Mouse (Mus musculus) midbrain, embryonic 11.5 days (tissue): Measurements from ENCODE around the gene Ankrd11. TPM values are rescaled to one million over a fixed set of nuclear protein-coding genes. Genes with fewer than 3 reads are reported as not detected.

Experiments
- ATAC-seq: fragments of 200-750 bp; cut with Nextera tagmentation; 2 replicates; pipeline ENCODE4 v1.8.0; 2017; ENCODE audit warnings: moderate TSS enrichment, moderate library complexity; ENCODE audit not compliant: low FRiP score
- DNase-seq: peaks from one replicate; pipeline ENCODE4 v3.0.0; 2015; ENCODE audit warnings: low spot score; ENCODE audit errors: missing footprints
- H3K27ac ChIP-seq: fragments of 300-500 bp; sonication (generic); 2 replicates; pipeline ENCODE4 v1.5.1; 2014; ENCODE audit warnings: low read depth, low read length
- H3K27me3 ChIP-seq: fragments of 300-500 bp; sonication (generic); 2 replicates; pipeline ENCODE4 v1.6.1; 2014; ENCODE audit warnings: mild to moderate bottlenecking, low read length, moderate library complexity, mixed read lengths; ENCODE audit not compliant: control insufficient read depth, insufficient read depth
- H3K36me3 ChIP-seq: fragments of 300-500 bp; sonication (generic); 2 replicates; pipeline ENCODE4 v1.6.1; 2014; ENCODE audit warnings: mild to moderate bottlenecking, low read length, moderate library complexity, mixed read lengths; ENCODE audit not compliant: control insufficient read depth, insufficient read depth
- H3K4me1 ChIP-seq: fragments of 300-500 bp; sonication (generic); 2 replicates; pipeline ENCODE4 v1.6.1; 2014; ENCODE audit warnings: low read length; ENCODE audit not compliant: control insufficient read depth, insufficient read depth
- H3K4me2 ChIP-seq: fragments of 300-500 bp; sonication (generic); 2 replicates; pipeline ENCODE4 v1.6.1; 2014; ENCODE audit warnings: mild to moderate bottlenecking, moderate library complexity
- H3K4me3 ChIP-seq: fragments of 300-500 bp; sonication (generic); 2 replicates; pipeline ENCODE4 v1.5.1; 2014; ENCODE audit warnings: low read depth, low read length
- H3K9ac ChIP-seq: fragments of 300-500 bp; sonication (generic); 2 replicates; pipeline ENCODE4 v1.6.1; 2014; ENCODE audit warnings: low read length
- H3K9me3 ChIP-seq: fragments of 300-500 bp; sonication (generic); 2 replicates; pipeline ENCODE4 v1.6.1; 2016; ENCODE audit warnings: low read length; ENCODE audit not compliant: control insufficient read depth
- WGBS: fragments of 180-500 bp; shearing (Covaris S2); extraction: QIAGEN DNeasy Blood & Tissue Kit; methylation state at CpG from one replicate; pipeline ENCODE4 v1.1.7; 2014; 5-methylcytosine and 5-hydroxymethylcytosine counted together
- polyA plus RNA-seq: library from polyadenylated mRNA; unstranded; fragments of >200 nt; fragmentation: Nextera tagmentation; extraction: Ambion mirVana; gene quantifications from 2 replicates; pipeline ENCODE4 v1.2.1, GENCODE M21; 2014

The Ankrd11 gene
- polyA plus RNA-seq, 1 experiment from 2014 or later: 72.0 TPM

- H3K27ac ChIP-seq: no peak overlapping the region
- no peaks in the 10 kb centered on the region for H3K9me3 ChIP-seq
- 83% methylated on average over 3 of the region's 3 CpGs for WGBS
- H3K27me3 ChIP-seq: no peaks in the 10 kb centered on the region
- ATAC-seq: no peak
- no peaks in the 10 kb centered on the region for H3K36me3 ChIP-seq
- H3K9ac ChIP-seq: no peak overlapping the region
- H3K4me2 ChIP-seq: no peak overlapping the region
- no peak overlapping the region for H3K4me3 ChIP-seq
- no peak for DNase-seq
- peaks cover 3% of the 10 kb centered on the region for H3K4me1 ChIP-seq
These were observed 197.9 kb downstream of the Ankrd11 start for GRCm38 (mm10) chr8:122844161-122844560.

- Histone ChIP-seq H3K27me3 (no peaks in the 10 kb centered on the region), H3K36me3 (no peaks in the 10 kb centered on the region), H3K4me3 (no peak overlapping the region), H3K4me2 (no peak overlapping the region), H3K27ac (no peak overlapping the region), H3K9me3 (no peaks in the 10 kb centered on the region), H3K4me1 (peaks cover 3% of the 10 kb centered on the region), H3K9ac (no peak overlapping the region)
- ATAC-seq (no peak), DNase-seq (no peak)
- WGBS: 92% methylated on average over 13 of the region's 13 CpGs
These were observed 205.4 kb downstream of the Ankrd11 start for GRCm38 (mm10) chr8:122836696-122837095.

GRCm38 (mm10) chr8:122836199-122836598 is 205.9 kb downstream of the Ankrd11 start:
- Histone ChIP-seq H3K9me3 (no peaks in the 10 kb centered on the region), H3K36me3 (no peaks in the 10 kb centered on the region), H3K4me2 (no peak overlapping the region), H3K27me3 (no peaks in the 10 kb centered on the region), H3K9ac (no peak overlapping the region), H3K4me1 (peaks cover 3% of the 10 kb centered on the region), H3K27ac (no peak overlapping the region), H3K4me3 (no peak overlapping the region)
- 86% methylated on average over 12 of the region's 12 CpGs for WGBS
- DNase-seq (peak; percentile 39), ATAC-seq (no peak)

GRCm38 (mm10) chr8:122834971-122835370 is 207.1 kb downstream of the Ankrd11 start:
- DNase-seq (peak; percentile 94), ATAC-seq (peak; percentile 67; the same call in 1 of the 2 replicates)
- no peaks in the 10 kb centered on the region for H3K27me3 ChIP-seq
- no peaks in the 10 kb centered on the region for H3K36me3 ChIP-seq
- no peak overlapping the region for H3K27ac ChIP-seq
- 37% methylated on average over 8 of the region's 8 CpGs for WGBS
- no peak overlapping the region for H3K4me3 ChIP-seq
- no peak overlapping the region for H3K4me2 ChIP-seq
- H3K9me3 ChIP-seq: no peaks in the 10 kb centered on the region
- H3K4me1 ChIP-seq: peaks cover 3% of the 10 kb centered on the region
- no peak overlapping the region for H3K9ac ChIP-seq

- H3K9me3 ChIP-seq: no peaks in the 10 kb centered on the region
- WGBS: 91% methylated on average over 8 of the region's 8 CpGs
- no peak overlapping the region for H3K4me3 ChIP-seq
- no peaks in the 10 kb centered on the region for H3K4me1 ChIP-seq
- no peak for ATAC-seq
- H3K36me3 ChIP-seq: no peaks in the 10 kb centered on the region
- H3K9ac ChIP-seq: no peak overlapping the region
- no peak overlapping the region for H3K27ac ChIP-seq
- no peak overlapping the region for H3K4me2 ChIP-seq
- no peaks in the 10 kb centered on the region for H3K27me3 ChIP-seq
- DNase-seq: peak; percentile 51
These were observed 207.7 kb downstream of the Ankrd11 start for GRCm38 (mm10) chr8:122834416-122834815.

Other genes starting within 250 kb of the Ankrd11 start
- gene Cdh15, start 194.3 kb downstream of the Ankrd11 start, polyA plus RNA-seq: 0.47 and 0.59 TPM in 2 replicates
- 35.9 TPM in 2 replicates for gene Spg7, start 20.7 kb upstream of the Ankrd11 start, polyA plus RNA-seq
- 1,312 and 1,403 TPM in 2 replicates for gene Rpl13, start 60.1 kb upstream of the Ankrd11 start, polyA plus RNA-seq
- gene Cpne7, start 75.1 kb upstream of the Ankrd11 start, polyA plus RNA-seq: 0.07 TPM in 1 of 2 replicates, not detected in the other
- gene Sult5a1, start 116.0 kb upstream of the Ankrd11 start, polyA plus RNA-seq: 2.9 and 3.2 TPM in 2 replicates
- 1.7 and 2.2 TPM in 2 replicates for gene Dpep1, start 144.0 kb upstream of the Ankrd11 start, polyA plus RNA-seq
- 92.7 and 104 TPM in 2 replicates for gene Chmp1a, start 170.5 kb upstream of the Ankrd11 start, polyA plus RNA-seq
- 5.9 and 6.0 TPM in 2 replicates for gene Spata33, start 170.6 kb upstream of the Ankrd11 start, polyA plus RNA-seq
- gene Cdk10, start 182.6 kb upstream of the Ankrd11 start, polyA plus RNA-seq: 30.9 and 34.3 TPM in 2 replicates
- 1.2 and 1.7 TPM in 2 replicates for gene Spata2l, start 194.0 kb upstream of the Ankrd11 start, polyA plus RNA-seq
- gene Zfp276, start 211.9 kb upstream of the Ankrd11 start, polyA plus RNA-seq: 15.2 and 19.0 TPM in 2 replicates
- gene Vps9d1, start 212.1 kb upstream of the Ankrd11 start, polyA plus RNA-seq: 23.7 and 23.8 TPM in 2 replicates